Mouse (Mus musculus) cerebellum, adult 11 months (tissue): Measurements from ENCODE around the gene Serpinb1a.
A peak's percentile ranks its signal among the peaks of the same experiment; 100 is the strongest.
"Not testable (repeated sequence)": the region's sequence is repeated elsewhere in the genome, so short reads cannot be mapped to it uniquely, and the experiment has no call there.

Experiments
- DNase-seq: peaks from one replicate; pipeline ENCODE4 v3.0.0; 2022

The Serpinb1a gene

GRCm38 (mm10) chr13:32850668-32851404, at the start of gene Serpinb1a:
Gene Serpinb1a (minus strand): TSS chr13:32851185.
- DNase-seq, result no peak

- DNase-seq, result no peak
These were observed 49.7 kb upstream of the Serpinb1a start for GRCm38 (mm10) chr13:32900639-32901038.

- DNase-seq, result not testable (repeated sequence)
These were observed 48.1 kb upstream of the Serpinb1a start for GRCm38 (mm10) chr13:32899114-32899513.

- DNase-seq, result no peak
These were observed 47.1 kb upstream of the Serpinb1a start, which contains the start of gene Serpinb1c for GRCm38 (mm10) chr13:32898111-32898510. Gene Serpinb1c (minus strand): TSS chr13:32898211.

- DNase-seq, result no peak
These were observed 45.9 kb upstream of the Serpinb1a start for GRCm38 (mm10) chr13:32896931-32897330.

- DNase-seq, result no peak
These were observed 33.8 kb upstream of the Serpinb1a start for GRCm38 (mm10) chr13:32884755-32885154.

- no peak for DNase-seq
These were observed 22.9 kb upstream of the Serpinb1a start for GRCm38 (mm10) chr13:32873862-32874261.

- no peak for DNase-seq
These were observed 17.9 kb upstream of the Serpinb1a start for GRCm38 (mm10) chr13:32868843-32869242.

- not testable (repeated sequence) for DNase-seq
These were observed 17.2 kb upstream of the Serpinb1a start for GRCm38 (mm10) chr13:32868233-32868632.

GRCm38 (mm10) chr13:32867030-32867429, 16.0 kb upstream of the Serpinb1a start:
- DNase-seq, result no peak

- peak; percentile 48 for DNase-seq
These were observed 15.5 kb upstream of the Serpinb1a start for GRCm38 (mm10) chr13:32866484-32866883.

- no peak for DNase-seq
These were observed 14.6 kb upstream of the Serpinb1a start for GRCm38 (mm10) chr13:32865591-32865990.

- not testable (repeated sequence) for DNase-seq
These were observed 13.5 kb upstream of the Serpinb1a start for GRCm38 (mm10) chr13:32864529-32864928.

- DNase-seq, result no peak
These were observed 12.5 kb upstream of the Serpinb1a start for GRCm38 (mm10) chr13:32863456-32863855.

- DNase-seq, result no peak
These were observed 9.8 kb upstream of the Serpinb1a start for GRCm38 (mm10) chr13:32860821-32861220.

- no peak for DNase-seq
These were observed 2.1 kb upstream of the Serpinb1a start for GRCm38 (mm10) chr13:32853073-32853472.

GRCm38 (mm10) chr13:32852539-32852938, 1.6 kb upstream of the Serpinb1a start:
- DNase-seq, result no peak

GRCm38 (mm10) chr13:32851967-32852366, 982 bp upstream of the Serpinb1a start:
- DNase-seq, result peak; percentile 8

- no peak for DNase-seq
These were observed 829 bp downstream of the Serpinb1a start for GRCm38 (mm10) chr13:32850156-32850555.

GRCm38 (mm10) chr13:32849531-32850123, 1.4 kb downstream of the Serpinb1a start:
- no peak for DNase-seq

- DNase-seq, result no peak
These were observed 1.9 kb downstream of the Serpinb1a start for GRCm38 (mm10) chr13:32849092-32849491.

GRCm38 (mm10) chr13:32846221-32846620, 4.8 kb downstream of the Serpinb1a start:
- DNase-seq, result no peak

- DNase-seq, result no peak
These were observed 9.6 kb downstream of the Serpinb1a start for GRCm38 (mm10) chr13:32841349-32841748.

GRCm38 (mm10) chr13:32839314-32839713, 11.7 kb downstream of the Serpinb1a start:
- no peak for DNase-seq
